Mouse (Mus musculus) left cerebral cortex, postnatal 36 days (tissue): ENCODE data around the gene 1700029I15Rik. TPM values are rescaled to one million over a fixed set of nuclear protein-coding genes. Genes with fewer than 3 reads are reported as not detected.
A peak's percentile ranks its signal among the peaks of the same experiment; 100 is the strongest.
"Not testable (repeated sequence)": the region's sequence is repeated elsewhere in the genome, so short reads cannot be mapped to it uniquely, and the experiment has no call there.

Source experiments
- DNase-seq, 2 experiments: peaks; one replicate each; pipeline ENCODE4 v3.0.0; 2021 to 2022; ENCODE audit warnings: low spot score in 2 of 2, mixed read lengths in 1 of 2
- intact Hi-C: fragments of 180-260 bp; cut with DNase I; formaldehyde crosslinking; loops from one replicate; pipeline ENCODE4 v1.15.1; 2025
- total RNA-seq, 2 experiments: library from RNA; stranded (reverse); gene quantifications; 2 replicates each; pipeline ENCODE4 v1.2.3; 2021

1700029I15Rik gene
- total RNA-seq, 2 experiments from 2014 or later: 3.6 to 4.2 TPM

DNA sequence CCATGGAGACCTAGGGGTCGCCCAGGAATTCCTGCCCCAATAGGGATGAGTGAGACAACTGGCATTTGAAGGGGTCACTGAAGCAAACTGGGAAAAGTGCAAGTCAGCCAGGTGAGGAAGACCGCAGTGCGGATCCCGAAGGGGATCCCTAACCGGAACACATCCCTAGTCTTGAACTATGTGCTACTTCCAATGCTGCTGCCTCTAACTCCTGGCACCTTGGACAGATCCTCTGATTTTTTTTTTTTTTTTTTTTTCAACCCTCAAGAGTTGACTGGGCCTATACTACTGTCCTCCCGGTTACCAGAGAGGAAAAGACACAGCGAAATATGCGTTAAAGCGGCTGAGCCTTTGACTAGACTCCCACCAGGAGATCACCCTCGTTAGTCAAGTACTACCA is 7.3 kb downstream of the 1700029I15Rik start:
- intact Hi-C loops: loop anchor here (5.0 kb wide), 1 partner anchor 43 kb away; the partner anchor contains the start of gene Cry2
- DNase-seq: no peak

DNA sequence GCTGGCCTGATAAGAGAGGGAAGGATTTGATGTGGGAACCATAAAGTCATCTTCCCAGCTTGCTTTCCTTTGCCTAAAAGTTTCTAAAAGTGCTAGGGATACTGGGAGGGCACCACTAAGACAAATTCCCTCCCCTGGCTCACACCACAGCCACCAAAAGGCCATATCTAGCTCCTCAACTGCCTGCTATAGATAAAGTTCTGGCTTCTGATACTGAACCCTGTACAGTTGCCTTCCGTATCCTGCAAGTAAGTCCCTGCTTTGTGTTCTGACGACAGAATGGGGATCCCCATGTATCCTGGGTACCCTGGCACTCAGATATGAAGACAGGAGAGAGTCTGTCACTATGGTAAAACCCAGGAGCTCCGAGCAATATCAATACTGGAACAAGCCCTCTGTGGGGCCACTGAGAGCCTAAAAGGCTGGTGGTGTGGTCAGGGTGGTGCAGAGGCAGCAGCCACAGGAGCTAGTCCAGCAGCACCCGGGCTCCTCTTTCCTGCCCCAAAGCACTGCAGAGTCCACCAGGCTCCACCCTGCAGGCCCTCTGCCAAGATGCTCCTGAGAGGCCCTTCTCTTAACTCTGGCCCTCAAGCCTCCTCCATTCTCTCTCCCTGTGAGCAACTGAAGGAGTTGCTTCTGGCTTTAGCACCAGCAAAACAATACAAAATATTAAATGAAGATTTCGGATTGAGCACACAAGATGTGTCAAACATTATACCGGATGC is 8.0 kb downstream of the 1700029I15Rik start:
- intact Hi-C loops: no loop called here
- no peak for DNase-seq

DNA sequence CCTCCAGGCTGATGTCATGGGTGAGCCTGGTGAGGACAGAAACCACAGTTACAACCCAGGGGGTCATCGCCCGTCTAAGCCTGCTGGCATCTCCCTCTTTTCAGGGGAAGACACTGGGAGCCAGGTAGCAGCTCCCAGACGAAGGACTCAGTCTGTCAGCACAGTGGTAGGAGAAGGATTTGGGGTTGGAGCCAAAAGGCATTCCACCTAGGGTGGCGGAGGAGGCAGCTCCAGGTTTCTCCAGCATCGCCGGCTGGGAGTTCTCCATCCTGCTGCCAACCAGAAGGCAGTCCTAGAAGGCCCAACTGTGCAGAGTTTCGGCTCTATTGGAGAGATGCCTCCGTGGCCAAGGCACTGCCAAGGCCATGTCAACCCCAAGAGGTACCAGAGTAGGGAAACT is 8.8 kb downstream of the 1700029I15Rik start:
- intact Hi-C loops: no loop called here
- peak in 1 of 2 experiments; percentile 68 for DNase-seq

DNA sequence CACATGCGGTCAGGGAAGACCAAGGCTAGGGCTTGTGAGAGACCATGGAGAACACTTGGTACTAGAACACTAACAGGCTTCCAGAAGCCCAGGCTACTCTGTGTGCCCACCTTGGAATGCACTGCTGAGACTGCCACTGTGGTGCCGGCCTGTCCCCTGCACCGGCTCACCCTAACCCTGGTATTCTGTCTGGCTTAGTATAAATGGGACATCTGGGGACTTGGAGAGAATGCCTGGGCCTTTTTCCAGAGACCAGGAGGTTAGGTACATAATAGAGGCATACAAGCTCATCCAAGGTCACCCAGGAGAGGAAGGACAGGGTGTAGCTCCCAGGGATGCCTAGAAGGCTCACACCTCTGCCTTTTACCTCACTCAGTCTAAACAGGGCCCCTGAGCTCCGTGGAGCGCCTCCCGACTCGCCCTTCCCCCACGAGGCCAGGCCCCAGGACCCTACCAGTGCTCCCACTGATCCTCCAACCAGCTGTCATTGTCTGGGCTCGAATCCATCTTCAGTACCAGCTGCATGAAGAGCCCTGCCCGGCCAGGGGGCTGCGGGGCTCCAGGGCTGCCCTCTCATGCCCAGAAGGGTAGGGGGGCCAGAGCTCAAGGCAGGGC is 9.5 kb downstream of the 1700029I15Rik start:
- intact Hi-C loops: no loop called here
- no peak for DNase-seq

DNA sequence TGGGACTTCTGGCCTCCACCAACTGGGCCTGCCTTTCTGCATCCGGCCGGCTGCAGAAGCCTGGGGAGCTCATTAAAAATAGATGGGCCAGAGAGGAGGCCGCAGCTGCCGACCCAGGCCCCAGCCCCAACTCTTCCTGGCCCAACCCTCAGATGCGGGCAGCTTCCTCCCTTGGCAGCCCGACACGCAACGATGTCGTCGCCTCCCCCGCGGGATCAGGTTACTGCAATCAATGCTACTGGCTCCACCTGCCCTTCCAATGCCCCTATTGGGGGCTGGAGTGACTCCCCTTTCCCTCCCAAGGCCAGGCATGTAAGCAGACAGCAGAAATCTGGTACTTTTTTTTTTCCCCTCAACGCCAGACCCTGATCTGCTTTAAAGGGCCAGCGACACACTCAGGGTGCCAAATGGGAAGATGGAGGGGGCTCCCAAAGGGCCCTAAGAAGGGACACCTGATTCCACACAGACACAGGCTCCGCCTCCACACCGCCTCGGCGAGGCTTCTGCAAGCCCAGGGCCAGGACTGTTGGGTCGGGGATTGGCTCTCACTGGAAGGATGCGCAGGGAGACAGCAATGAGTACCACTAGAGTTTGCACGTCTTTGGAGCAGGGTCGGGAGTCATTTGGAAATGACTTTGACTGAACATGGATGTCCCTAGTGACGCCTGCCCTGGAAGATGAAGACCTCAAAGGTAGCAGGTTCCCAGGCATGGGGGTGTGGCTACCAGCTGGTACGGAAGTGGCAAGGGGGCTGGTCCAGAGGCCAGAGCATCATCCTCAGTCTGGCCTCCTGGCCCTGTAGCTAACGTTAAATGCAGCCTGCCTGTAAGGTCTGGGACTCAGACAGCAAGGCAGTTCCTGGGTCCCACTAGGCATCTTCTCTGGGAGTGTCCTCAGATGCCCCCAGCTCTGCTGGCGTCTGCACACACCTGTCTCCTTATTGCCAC is 10.3 kb downstream of the 1700029I15Rik start:
- intact Hi-C loops: no loop called here
- no peak for DNase-seq

DNA sequence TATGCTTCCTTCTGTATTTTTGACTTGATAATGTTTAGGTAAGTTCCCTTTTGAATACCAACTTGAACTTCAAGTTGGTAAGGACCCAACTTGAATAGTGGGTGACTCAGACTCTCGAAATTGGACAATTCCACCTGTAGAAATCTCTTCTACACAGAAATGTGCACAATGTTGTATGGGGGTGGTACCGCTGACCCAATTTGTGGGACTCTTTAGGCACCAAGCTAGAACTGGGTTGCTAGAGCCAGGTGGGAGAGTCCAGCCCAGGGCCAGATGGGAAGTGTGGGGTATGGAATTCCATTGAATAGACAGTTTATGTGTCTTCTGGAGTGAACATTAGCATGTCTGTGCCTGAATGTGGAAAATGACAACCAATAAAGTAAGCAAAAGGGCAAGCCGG is 13.2 kb downstream of the 1700029I15Rik start:
- intact Hi-C loops: no loop called here
- no peak for DNase-seq

DNA sequence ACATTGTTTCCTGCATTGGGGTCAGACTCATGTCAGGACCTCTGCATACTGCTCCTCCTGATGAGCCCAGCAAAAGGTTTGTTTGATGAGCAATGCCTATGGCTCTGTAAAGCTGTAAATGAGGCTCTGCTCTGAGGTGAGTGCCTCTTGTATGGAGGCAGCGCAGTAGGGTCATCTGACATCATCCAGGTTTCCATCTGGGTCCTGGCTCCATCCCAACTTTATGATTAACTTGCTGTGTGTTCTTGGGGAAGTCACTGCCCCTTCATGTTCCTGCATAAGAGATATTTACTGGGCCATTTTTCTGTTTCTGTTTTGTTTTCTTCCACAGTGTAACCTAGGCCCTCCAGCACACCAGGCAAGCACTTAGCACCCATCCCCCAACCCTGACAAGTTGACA is 15.1 kb downstream of the 1700029I15Rik start:
- no peak for DNase-seq
- intact Hi-C loops: no loop called here

DNA sequence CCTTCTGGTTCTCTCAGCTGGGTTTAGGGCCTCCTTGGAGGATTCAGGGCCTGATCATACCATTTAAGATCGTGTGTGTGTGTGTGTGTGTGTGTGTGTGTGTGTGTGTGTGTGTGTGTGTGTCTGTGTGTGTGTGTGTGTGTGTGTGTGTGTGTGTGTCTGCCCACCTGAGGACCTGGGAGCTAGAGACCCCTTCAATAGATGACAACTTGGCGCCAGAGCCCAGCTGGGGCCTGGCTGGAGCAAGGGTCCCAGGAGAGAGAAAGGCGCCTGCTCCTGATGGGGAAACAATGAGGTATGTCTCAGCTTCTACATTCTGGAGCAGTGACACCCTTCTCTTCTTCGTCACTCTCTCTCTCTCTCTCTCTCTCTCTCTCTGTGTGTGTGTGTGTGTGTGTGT is 17.5 kb downstream of the 1700029I15Rik start:
- DNase-seq, intact Hi-C loops: not testable (repeated sequence)

DNA sequence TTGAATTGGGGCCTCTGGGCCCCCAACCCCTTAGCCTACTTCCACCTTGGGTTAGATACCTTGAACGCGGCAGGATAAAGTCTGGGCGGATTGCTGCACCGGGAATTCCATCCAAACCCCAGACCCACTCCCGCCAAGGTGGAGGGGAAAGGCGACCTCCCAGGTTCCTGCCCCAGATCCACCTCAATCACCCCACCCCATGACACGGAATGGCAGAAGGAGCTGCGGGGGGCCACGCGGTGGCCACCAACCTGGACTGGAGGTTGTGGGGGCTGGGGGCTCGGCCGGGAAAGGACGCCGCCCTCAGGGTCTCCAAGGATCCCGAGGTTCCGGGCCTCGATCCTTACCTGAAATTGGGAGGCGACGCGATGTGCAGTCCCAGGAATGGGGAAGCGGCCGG is 18.3 kb downstream of the 1700029I15Rik start:
- DNase-seq: no peak
- intact Hi-C loops: no loop called here

DNA sequence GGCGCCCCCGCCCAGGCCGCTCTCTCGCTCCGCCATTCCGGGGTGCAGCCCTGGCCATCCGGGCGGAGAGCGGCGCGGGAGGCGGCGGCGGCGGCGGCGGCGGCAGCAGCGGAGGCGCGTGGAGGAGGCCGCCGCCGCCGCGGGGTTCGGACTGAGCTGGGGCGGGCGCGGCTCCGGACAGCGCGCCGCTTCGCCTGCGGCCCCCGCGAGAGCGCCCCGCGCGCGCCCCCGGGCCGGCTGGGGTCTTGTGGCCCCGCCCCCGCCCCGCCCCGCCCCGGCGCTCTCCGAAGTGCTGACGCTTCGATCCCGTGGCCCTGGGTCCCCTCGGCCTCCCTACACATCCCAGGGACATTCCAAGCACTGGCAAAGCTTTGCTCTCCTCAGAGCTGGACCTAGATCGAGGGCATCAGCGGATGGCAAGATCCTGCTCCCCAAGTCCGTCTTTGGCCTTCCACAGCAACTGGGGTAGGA is 18.8 kb downstream of the 1700029I15Rik start, which contains the start of gene Mapk8ip1:
Mapk8ip1 (minus strand) TSS at position 173 of the 471 bp plus-strand sequence.
- intact Hi-C loops: no loop called here
- DNase-seq: no peak

DNA sequence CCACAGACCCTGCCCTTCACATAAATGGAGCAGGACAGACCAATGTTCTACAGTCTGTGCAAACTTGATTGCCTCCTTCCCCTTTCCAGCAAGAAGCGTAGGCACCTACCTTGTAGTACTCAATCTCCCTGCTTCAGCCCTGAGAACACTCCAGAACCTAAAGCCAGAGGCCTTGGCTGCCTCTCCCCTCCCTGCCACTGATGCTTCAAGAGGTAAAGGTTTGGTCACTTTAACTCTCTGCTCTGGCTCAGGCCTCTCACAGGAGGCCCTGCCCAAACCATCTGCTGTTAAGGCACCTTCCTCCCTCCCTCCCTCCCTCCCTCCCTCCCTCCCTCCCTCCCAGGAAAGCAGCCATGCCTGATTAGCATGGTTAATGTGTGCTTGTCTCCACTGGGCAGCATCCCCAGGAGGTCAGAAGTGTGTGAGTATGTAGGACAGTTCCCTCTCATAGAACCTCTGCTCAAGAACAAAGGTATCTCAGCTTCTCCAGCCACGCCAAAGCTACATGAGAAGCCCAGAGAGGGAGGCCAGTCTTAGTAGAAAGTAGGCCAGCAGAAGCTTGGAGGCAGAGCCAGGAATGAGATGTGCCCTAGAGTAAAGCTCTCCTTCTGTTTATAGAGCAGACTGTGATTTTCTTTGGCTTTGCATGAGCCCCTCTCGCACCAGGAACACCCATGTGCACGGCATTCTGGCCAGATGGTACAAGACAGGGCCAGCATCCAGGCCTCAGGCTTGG is 20.4 kb downstream of the 1700029I15Rik start:
- intact Hi-C loops: no loop called here
- peak; percentile 57 for DNase-seq

DNA sequence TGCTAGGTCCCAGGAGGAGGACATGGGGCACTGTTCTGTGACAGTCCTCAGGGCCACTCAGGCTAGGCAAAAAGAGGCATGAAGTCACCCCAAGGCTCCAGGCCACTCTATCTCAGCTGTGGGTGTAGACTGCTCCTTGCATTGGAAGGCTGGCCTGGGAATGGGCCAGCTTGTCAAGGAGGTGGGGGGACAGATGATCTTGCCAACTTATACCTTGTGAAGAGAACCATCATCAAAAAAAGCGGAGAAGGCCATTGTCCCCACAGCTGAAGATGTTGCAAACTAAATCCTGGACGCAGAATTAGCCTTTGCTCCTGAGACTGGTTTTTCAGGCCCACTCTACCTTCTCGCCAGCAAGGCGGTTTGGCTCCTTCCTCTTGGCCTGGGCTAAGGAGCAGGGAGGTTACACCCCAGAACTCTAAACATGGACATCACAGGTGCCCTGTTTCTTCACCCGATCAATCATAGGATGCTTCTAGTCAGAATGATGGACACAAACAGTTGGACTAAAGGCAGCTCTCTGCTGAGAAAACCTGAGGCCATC is 21.5 kb downstream of the 1700029I15Rik start:
- intact Hi-C loops: no loop called here
- no peak for DNase-seq

DNA sequence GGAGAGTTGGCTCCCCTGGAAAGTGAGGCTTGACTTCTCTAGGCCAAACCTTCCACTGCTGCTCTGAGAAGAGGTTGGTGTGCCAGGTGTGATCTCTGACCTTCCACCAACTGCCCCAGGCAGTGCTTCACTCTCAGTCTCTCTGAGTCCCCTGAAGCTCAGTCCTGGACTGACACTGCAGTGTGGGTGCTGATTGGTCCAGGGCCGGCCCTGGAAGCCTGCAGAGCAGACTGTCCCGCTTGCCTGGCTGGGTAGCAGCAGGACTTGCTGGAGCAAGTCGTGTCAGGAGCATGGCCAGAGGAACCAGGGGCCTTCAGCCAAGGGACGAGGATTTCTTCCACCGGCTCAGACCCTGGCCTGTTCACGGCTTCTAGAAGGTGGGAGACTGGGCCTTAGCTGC is 22.4 kb downstream of the 1700029I15Rik start:
- intact Hi-C loops: no loop called here
- DNase-seq: no peak

DNA sequence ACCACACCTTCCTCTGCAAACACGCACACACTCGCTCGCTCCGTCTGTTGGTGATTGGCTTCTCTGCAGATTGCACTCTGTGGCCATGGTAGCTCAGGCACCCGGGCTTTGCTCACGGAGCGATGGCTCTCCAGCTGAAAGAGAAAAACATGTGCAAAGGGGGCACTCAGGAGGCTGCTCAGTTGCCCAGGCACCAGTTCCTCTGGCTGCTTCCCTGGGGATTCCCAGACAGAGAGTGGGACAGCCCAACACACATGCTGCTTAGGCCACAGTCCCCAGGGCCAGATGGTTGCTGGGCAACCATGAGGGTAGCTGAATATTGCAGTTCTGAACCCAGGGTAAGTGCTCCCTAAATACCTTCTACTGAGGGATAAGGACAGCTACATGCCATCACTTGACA is 23.3 kb downstream of the 1700029I15Rik start:
- intact Hi-C loops: no loop called here
- DNase-seq: no peak

DNA sequence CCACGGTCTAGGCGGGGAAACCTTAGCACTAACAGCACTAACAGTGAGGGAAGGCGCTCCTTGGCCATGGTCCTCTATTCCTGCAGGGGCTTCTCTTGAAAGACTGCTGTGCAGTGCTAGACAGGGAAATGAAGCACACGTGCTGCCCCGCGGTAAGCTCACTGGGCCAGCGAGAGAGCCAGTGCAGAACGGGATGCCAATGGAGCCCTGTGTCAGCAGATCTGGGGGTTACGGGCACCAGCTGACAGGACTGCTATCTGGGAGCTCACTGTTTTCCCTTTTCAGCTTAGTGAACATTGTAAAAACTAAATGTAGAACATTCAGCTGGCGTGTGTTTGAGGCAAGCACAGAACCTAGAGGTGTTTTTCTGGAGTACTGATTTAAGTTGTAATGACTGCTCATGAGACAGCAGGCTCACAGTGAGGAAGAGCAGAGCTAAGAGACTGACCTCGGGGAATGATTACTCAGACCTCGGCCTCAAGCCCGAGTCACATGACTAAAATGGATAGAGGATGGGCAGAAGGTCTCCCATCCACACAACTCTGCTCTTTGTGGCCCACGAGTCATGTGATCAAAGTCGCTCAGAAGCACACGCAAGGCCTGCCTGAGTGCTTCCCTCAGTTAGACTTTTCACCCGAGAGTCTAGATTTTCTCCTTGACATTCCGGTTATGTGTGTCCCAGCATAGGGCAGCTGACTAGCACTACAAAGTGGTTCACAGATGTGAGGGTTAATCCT is 26.1 kb downstream of the 1700029I15Rik start:
- intact Hi-C loops: no loop called here
- DNase-seq: no peak

DNA sequence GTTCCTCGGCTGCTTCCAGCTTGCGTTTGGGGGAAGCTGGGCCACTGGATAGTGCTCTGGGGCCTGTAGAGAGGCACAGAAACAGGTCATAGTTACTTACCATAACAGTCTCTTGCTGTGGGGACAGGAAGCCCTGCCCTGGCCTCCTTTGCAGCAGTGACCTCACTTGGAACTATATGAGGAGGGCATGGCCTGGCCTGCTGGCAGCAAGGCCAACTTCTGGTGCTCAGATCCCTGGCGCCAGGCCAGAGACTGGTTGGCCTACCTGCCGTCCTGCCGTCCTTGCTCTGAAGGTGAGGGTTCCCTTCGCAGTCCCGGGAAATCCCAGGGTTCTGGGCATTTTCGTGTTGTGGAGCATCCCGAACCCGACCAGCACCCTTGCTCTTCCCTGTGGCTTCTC is 29.4 kb downstream of the 1700029I15Rik start:
- intact Hi-C loops: no loop called here

DNA sequence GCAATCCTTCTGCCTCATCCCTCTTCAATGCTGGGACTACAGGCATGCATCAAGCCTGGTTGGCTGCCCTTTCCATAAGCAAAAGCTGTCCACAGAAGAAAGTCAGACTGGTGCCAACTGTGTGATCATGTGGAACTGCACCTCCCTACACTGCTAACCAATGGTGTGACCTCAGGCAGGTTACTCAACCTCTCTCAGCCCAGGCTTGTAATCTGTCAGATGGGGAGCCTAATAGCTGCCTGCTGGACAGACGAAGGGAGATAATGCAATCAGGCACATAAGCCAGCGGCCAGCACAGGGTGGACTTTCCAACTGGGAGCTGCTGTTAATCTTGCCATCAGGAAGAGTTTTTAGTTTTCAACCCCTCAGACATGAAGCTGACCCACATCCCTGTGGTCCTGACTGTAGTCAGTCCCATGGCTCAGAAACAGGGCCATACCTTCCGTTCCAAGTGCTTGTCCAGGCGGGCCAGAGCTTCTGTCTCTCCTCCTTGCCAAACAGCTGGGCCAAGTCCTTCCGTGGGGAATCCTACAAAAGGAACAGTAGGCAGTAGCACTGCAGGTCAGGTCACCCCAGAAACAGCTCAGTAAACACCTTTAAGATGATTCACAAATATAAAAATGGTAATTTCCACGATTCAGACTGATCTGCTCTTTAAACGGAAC is 39.5 kb downstream of the 1700029I15Rik start:
- intact Hi-C loops: no loop called here
- no peak for DNase-seq

More for the DNA sequence above, 29.4 kb downstream of the 1700029I15Rik start:
- no peak for DNase-seq
